Mouse (Mus musculus): ENCODE measurements around the gene Nt5c2. TPM values are rescaled to one million over a fixed set of nuclear protein-coding genes. Genes with fewer than 3 reads are reported as not detected.
A peak's percentile ranks its signal among the peaks of the same experiment; 100 is the strongest.

Gene Nt5c2
- polyA plus RNA-seq, 1 experiment from 2014 or later = 36.1 TPM

- Histone ChIP-seq H3K9me3 (ENCODE audit: low read length) (no peaks in the 10 kb centered on the region), H3K27ac (ENCODE audit: low read depth) (no peak overlapping the region), H3K9ac (replicated peaks) (no peak overlapping the region), H3K4me3 (ENCODE audit: low read depth, low read length) (no peak overlapping the region), H3K27me3 (ENCODE audit: insufficient read depth, low read length) (no peaks in the 10 kb centered on the region), H3K4me2 (ENCODE audit: low read depth, low read length) (no peak overlapping the region), H3K36me3 (replicated peaks; ENCODE audit: insufficient read depth, low read length) (peaks cover 9% of the 10 kb centered on the region), H3K4me1 (ENCODE audit: insufficient read depth) (no peaks in the 10 kb centered on the region)
- 81% methylated on average over 9 of the region's 9 CpGs for WGBS (ENCODE audit: insufficient replicate concordance)
- DNase-seq (no peak), ATAC-seq (no peak)
- TF ChIP-seq CTCF (IDR thresholded peaks at IDR 0.05; ENCODE audit: low read depth) (no peak), EP300 (IDR thresholded peaks at IDR 0.05; ENCODE audit: low read depth) (no peak)
These were observed 99.4 kb downstream of the Nt5c2 start for GRCm38 (mm10) chr19:46915406-46916080.

- TF ChIP-seq EP300 (IDR thresholded peaks at IDR 0.05; ENCODE audit: low read depth) (no peak), CTCF (IDR thresholded peaks at IDR 0.05; ENCODE audit: low read depth) (no peak)
- peaks cover 12% of the 10 kb centered on the region for H3K4me1 ChIP-seq (ENCODE audit: insufficient read depth)
- no peak overlapping the region for H3K4me2 ChIP-seq (ENCODE audit: low read depth, low read length)
- no peaks in the 10 kb centered on the region for H3K9me3 ChIP-seq (ENCODE audit: low read length)
- H3K27ac ChIP-seq (ENCODE audit: low read depth) = no peak overlapping the region
- WGBS (ENCODE audit: insufficient replicate concordance) = 90% methylated on average over 11 of the region's 11 CpGs
- no peaks in the 10 kb centered on the region for H3K27me3 ChIP-seq (ENCODE audit: insufficient read depth, low read length)
- ATAC-seq (no peak), DNase-seq (no peak)
- peaks cover 9% of the 10 kb centered on the region for H3K36me3 ChIP-seq (replicated peaks; ENCODE audit: insufficient read depth, low read length)
- H3K4me3 ChIP-seq (ENCODE audit: low read depth, low read length) = no peak overlapping the region
- no peak overlapping the region for H3K9ac ChIP-seq (replicated peaks)
These were observed 101.3 kb downstream of the Nt5c2 start for GRCm38 (mm10) chr19:46913626-46914025.

- DNase-seq (no peak), ATAC-seq (no peak)
- peaks cover 9% of the 10 kb centered on the region for H3K36me3 ChIP-seq (replicated peaks; ENCODE audit: insufficient read depth, low read length)
- TF ChIP-seq EP300 (IDR thresholded peaks at IDR 0.05; ENCODE audit: low read depth) (peak; percentile 81), CTCF (IDR thresholded peaks at IDR 0.05; ENCODE audit: low read depth) (no peak)
- H3K4me1 ChIP-seq (ENCODE audit: insufficient read depth) = peaks cover 17% of the 10 kb centered on the region
- H3K4me3 ChIP-seq (ENCODE audit: low read depth, low read length) = no peak overlapping the region
- no peak overlapping the region for H3K9ac ChIP-seq (replicated peaks)
- H3K27ac ChIP-seq (ENCODE audit: low read depth) = no peak overlapping the region
- 57% methylated on average over 3 of the region's 3 CpGs for WGBS (ENCODE audit: insufficient replicate concordance)
- H3K27me3 ChIP-seq (ENCODE audit: insufficient read depth, low read length) = no peaks in the 10 kb centered on the region
- H3K9me3 ChIP-seq (ENCODE audit: low read length) = no peaks in the 10 kb centered on the region
- H3K4me2 ChIP-seq (ENCODE audit: low read depth, low read length) = no peak overlapping the region
These were observed 103.5 kb downstream of the Nt5c2 start for GRCm38 (mm10) chr19:46911492-46911891.

GRCm38 (mm10) chr19:46908977-46909376 lies 106.0 kb downstream of the Nt5c2 start:
- Histone ChIP-seq H3K27me3 (ENCODE audit: insufficient read depth, low read length) (no peaks in the 10 kb centered on the region), H3K36me3 (replicated peaks; ENCODE audit: insufficient read depth, low read length) (peaks cover 8% of the 10 kb centered on the region; the same call in 1 of the 2 replicates), H3K9ac (replicated peaks) (no peak overlapping the region), H3K4me1 (ENCODE audit: insufficient read depth) (peaks cover 37% of the 10 kb centered on the region), H3K27ac (ENCODE audit: low read depth) (peak overlapping the region; percentile 49; the same call in 1 of the 2 replicates), H3K4me3 (ENCODE audit: low read depth, low read length) (no peak overlapping the region), H3K4me2 (ENCODE audit: low read depth, low read length) (no peak overlapping the region), H3K9me3 (ENCODE audit: low read length) (no peaks in the 10 kb centered on the region)
- ATAC-seq (peak; percentile 37; the same call in 1 of the 2 replicates), DNase-seq (no peak)
- 78% methylated on average over 4 of the region's 4 CpGs for WGBS (ENCODE audit: insufficient replicate concordance)
- TF ChIP-seq CTCF (IDR thresholded peaks at IDR 0.05; ENCODE audit: low read depth) (no peak), EP300 (IDR thresholded peaks at IDR 0.05; ENCODE audit: low read depth) (peak; percentile 62)

- Histone ChIP-seq H3K27me3 (ENCODE audit: insufficient read depth, low read length) (no peaks in the 10 kb centered on the region), H3K9ac (replicated peaks) (no peak overlapping the region), H3K4me2 (ENCODE audit: low read depth, low read length) (no peak overlapping the region), H3K27ac (ENCODE audit: low read depth) (no peak overlapping the region; the same call in 1 of the 2 replicates), H3K36me3 (replicated peaks; ENCODE audit: insufficient read depth, low read length) (peaks cover 16% of the 10 kb centered on the region), H3K4me3 (ENCODE audit: low read depth, low read length) (no peak overlapping the region), H3K9me3 (ENCODE audit: low read length) (no peaks in the 10 kb centered on the region), H3K4me1 (ENCODE audit: insufficient read depth) (peaks cover 40% of the 10 kb centered on the region)
- DNase-seq (no peak), ATAC-seq (no peak)
- TF ChIP-seq CTCF (IDR thresholded peaks at IDR 0.05; ENCODE audit: low read depth) (no peak), EP300 (IDR thresholded peaks at IDR 0.05; ENCODE audit: low read depth) (no peak)
- WGBS (ENCODE audit: insufficient replicate concordance) = 87% methylated on average over 5 of the region's 5 CpGs
These were observed 106.7 kb downstream of the Nt5c2 start for GRCm38 (mm10) chr19:46908207-46908606.

- Histone ChIP-seq H3K36me3 (replicated peaks; ENCODE audit: insufficient read depth, low read length) (peaks cover 12% of the 10 kb centered on the region), H3K9me3 (ENCODE audit: low read length) (no peaks in the 10 kb centered on the region), H3K4me2 (ENCODE audit: low read depth, low read length) (peak overlapping the region; percentile 59), H3K27me3 (ENCODE audit: insufficient read depth, low read length) (no peaks in the 10 kb centered on the region), H3K4me1 (ENCODE audit: insufficient read depth) (peaks cover 44% of the 10 kb centered on the region), H3K27ac (ENCODE audit: low read depth) (peak overlapping the region; percentile 82), H3K4me3 (ENCODE audit: low read depth, low read length) (no peak overlapping the region), H3K9ac (replicated peaks) (no peak overlapping the region; the same call in 1 of the 2 replicates)
- ATAC-seq = no peak
- TF ChIP-seq CTCF (IDR thresholded peaks at IDR 0.05; ENCODE audit: low read depth) = no peak
- no peak for TF ChIP-seq EP300 (IDR thresholded peaks at IDR 0.05; ENCODE audit: low read depth)
- WGBS (ENCODE audit: insufficient replicate concordance) = 67% methylated on average over 4 of the region's 4 CpGs
- no peak for DNase-seq
These were observed 109.0 kb downstream of the Nt5c2 start for GRCm38 (mm10) chr19:46905971-46906370.

All from liver, postnatal 0 days (tissue).